Mouse (Mus musculus) embryo, embryonic 10 days (tissue): Measurements from ENCODE around the gene Sstr4.
A peak's percentile ranks its signal among the peaks of the same experiment; 100 is the strongest.

Source experiments
- DNase-seq: peaks from one replicate; pipeline ENCODE4 v3.0.0-alpha.2; 2015; ENCODE audit warnings: low spot score

The Sstr4 gene

DNA sequence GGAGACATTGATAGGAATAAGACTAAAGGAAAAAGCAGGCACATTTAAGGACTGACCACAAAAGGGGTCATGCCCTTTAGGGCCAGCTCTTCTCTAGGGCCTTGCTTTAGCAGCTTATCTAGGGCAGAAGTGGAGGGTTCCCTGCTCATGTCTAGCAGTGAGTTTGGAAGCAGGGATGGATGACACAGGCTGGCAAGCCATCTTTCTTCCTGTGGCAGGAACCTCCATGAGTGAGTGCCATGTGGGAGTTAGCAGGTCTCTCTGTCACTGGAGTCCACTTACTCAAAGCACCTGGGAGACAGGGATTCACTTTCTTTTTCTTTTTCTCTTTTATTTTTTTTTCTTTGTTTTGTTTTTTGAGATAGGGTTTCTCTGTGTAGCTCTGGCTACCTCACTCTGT, 1.3 kb upstream of the Sstr4 start:
- no peak for DNase-seq

DNA sequence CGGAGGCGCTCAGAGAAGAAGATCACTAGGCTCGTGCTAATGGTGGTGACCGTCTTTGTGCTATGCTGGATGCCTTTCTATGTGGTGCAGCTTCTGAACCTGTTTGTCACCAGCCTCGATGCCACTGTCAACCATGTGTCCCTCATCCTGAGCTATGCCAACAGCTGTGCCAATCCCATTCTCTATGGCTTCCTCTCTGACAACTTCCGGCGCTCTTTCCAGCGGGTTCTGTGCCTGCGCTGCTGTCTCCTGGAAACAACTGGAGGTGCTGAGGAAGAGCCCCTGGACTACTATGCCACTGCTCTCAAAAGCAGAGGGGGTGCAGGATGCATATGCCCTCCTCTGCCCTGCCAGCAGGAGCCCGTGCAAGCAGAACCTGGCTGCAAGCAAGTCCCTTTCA, 1.1 kb downstream of the Sstr4 start:
- no peak for DNase-seq

DNA sequence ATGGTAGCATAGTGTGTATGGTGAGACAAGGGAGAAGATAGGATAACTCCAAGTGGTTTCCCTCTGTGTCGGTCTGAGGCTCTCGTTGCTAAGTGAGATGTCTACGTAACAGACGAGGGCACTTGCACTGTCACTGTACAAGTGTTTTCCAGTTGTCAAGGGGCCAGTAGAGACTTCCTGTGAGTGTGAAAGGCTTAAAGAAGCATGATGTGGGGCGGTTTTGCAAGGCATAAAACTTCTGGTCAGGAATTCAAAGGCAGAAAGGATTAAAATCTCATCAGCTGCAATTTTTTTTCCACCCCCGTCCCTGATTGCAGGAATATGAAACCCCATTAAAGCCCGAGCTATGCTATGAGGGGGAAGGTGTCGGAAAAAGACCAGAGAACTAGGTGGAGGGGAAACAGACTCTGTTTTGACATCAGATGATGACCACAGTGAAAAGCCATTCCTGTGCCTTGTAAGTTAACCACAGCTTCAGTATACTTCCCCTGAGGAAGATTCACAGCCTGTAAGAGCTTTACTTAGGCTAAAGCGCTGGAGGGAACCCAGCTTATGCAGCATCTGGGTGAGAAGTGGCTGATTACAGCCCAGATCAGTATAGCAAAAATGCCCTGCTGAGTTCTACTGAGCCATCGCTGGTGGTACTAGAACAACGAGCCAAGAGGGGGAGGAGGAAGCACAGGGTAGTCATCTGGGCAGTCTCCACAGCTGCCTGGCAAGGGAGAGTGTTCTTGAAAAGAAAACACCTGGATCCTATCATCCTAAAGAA, 2.1 kb downstream of the Sstr4 start:
- DNase-seq: no peak

DNA sequence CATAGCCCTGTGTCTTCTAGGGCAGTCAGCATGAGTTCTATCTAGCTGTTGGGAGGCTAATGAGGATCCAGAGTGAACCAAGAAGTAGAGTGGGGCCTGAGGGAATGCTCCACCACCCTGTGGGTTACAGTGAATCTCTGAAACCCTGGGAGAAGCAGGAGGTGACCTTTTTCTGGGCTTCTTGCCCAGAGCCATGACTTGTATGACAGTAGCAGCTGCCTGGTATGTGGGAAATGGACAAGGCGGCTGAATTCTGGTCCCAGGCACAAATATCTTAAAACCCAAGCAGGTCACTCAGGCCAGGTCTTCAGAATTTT, 2.6 kb downstream of the Sstr4 start:
- DNase-seq: no peak

DNA sequence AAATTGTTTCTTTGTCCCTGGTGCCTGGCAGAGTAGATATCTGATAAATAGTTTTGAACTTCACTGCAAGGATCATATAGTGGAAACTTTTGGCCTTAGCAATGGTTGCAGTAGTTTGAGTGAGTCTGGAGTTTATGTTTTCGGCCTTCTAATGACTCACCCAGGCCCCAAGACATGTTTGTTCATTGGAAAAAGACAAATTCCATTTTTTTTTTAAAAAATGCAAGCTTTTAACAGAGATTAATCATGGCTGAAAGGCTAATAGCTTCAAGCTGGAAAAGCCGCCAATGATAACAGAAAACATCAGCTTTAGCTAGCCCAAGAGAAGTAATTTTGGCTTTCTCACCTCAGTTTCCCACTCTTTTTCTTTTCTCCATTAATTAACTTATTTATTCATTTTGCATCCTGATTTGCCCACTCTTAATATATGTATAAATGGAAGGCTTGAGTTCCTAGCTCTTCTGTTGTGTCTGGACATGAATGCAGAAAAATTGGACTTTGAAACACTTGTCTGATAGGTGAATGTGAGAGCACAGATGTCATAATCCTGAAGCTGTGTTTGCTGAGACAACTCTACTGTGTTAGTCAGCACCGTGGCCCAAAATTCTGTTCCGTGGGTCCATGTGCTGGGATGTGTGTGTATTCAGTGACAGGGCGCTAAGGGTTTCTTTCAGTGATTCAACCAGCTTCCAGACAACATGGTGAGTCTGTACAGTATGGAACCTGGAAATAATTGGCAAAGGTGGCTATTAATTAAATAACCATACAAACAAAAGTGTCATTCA, 3.9 kb downstream of the Sstr4 start:
- no peak for DNase-seq

DNA sequence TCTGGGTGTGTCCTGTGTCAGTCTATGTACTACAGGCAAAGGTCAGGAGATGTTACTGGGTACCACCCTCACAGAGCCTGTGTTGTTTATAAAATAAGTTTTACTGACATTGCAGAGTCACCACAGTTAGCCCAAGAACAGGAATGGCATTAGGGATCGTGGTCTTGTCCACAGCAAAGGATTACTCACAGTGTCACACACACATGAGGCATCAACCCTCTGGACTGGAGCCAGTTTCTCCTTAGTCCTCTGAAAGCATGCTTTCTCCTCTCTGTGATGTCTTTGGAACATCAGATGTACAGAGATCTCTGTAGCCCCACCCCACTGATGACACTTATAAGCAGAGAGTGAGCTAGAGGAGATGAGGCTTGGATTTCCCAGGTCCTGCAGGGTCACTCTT, 7.1 kb downstream of the Sstr4 start:
- DNase-seq: no peak

DNA sequence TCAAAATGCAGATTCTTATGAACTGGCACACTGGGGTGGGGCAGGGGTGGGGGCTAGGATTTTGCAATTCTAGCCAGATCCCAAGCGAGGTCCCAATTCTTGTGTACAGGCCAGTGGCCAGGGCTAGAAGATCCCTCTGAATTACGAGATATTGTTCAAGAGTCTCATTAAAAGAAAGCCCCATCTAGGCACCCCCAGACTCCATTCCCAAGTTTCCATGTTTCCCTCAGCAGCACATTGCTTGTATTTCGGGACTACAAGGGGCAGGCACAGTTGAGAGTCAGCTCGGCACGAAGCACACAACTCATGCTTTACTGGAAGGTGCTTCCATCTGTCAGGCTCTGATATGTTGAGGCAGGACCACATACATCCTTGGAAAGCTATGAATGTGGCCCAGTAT, 9.8 kb downstream of the Sstr4 start:
- no peak for DNase-seq

DNA sequence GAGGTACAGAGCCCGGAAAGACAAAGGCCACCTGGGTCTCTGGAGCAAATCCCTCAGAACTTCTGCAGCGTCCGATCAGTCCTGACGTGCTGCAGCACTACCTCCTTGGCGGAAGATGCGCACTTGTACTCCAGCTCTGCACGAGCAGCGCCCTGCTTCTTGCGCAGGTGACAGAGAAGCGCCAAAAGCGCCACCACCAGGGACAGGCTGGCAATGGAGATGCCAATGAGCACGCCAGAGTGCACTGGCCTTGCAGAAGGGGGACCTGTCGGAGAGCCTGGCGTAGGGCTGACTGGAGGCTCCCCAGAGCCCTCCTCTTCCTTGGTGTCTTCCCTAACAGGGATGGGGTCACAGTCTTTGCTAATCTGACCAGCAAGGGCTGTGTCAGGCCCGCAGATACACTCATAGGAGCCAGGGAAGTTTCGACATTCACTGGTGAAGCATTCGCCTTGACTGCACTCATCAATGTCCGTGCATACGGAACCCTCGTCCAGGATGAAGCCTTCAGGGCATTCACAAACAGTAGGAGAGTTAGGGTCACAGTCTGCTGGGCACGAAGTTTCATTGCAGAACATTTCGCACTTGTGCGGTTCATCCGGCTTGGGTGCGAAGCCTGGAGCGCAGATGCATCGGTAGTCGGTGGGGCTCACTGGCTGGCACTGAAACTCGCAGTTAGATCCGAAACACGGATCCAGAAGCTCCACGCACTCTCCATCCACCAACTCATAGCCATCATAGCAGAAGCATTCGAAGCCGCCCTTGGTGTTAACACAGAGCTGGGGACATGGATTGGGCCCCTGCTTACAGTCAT, 11.2 kb downstream of the Sstr4 start:
- peak; percentile 64 for DNase-seq

DNA sequence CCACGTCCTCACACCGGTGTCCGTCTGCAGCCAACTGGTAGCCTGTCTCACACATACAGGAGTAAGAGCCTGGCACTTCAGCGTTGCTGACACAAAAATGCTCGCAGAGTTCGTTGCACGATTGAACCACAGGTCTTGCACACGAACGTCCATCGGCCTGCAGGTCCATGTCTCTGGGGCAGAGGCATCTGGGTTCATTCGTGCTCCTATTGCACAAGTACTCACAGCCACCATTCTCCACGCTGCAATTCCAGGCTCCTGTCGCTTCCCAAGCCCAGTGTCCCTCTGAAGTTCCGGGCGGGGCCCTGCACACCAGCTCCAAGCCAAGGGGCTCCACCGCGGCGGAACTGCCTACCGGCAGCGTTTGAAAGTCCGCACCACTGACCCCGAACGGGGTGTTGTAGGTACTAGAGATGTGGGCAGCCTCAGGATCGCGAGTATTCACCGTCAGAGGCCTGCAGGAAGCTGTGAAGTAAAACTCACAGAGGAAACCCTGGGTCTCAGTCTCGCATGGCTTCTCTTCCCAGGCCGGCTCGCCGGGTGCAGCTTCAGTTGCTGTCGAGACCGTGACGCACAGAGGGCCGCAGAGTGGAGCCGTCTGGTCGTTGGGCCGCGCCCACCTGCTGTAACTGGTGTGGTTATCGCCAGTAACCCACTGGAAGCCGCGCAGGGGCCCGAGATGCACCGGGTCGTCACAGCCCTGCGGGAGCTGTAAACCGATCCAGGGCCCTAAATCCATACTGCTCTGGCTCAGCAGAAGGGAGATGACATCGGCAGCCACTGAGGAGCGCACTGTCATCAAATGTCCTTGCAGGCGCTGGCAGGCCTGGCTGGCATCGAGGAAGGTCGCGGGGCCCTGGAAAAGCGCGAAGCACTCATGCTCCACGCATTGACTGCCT, 12.1 kb downstream of the Sstr4 start:
- DNase-seq: peak; percentile 47

DNA sequence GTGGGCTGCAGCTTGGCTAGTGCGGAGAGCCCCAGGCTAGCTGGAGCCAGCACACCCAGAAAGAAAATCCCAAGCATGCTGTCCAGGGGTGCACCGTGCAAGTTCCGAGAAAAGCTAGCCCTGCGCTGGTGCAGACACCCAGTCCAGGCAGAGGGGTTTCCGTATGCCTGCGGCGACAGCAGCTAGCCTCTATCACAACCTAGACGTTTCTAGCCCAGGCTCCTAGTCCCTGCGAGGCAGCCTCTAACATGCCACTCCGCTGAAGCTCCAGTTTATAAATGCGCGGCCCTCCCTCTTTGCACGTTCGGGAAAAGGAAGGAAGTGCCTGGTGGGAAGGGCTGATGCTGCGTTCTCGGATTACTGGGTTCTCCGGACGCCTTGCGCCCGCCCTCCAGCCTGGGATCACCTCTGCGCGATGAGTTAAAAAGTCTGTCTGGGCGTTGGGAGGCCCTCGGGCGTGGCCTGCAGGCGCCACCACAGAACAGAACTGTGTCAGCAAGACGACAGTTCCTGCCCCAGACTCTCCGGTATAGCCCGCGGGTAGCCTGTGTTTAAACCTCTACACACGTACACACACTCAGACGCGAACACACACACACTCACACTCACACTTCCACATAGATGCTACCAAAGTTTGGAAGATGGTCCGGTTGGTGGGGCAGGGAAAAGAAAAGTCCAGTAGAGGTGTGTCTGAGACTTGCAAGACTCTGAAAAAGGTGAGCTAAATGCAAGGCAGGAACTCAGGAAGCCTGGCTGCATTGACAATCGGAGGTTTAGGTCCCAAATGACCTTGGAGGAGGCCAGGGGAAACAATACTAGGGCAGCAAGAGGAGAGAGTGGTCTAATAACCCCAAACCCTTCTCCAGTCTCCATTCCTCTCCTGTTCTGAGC, 13.0 kb downstream of the Sstr4 start, which contains the start of gene Thbd:
Thbd (minus strand) TSS at position 319 of the 891 bp plus-strand sequence.
- peak; percentile 71 for DNase-seq

DNA sequence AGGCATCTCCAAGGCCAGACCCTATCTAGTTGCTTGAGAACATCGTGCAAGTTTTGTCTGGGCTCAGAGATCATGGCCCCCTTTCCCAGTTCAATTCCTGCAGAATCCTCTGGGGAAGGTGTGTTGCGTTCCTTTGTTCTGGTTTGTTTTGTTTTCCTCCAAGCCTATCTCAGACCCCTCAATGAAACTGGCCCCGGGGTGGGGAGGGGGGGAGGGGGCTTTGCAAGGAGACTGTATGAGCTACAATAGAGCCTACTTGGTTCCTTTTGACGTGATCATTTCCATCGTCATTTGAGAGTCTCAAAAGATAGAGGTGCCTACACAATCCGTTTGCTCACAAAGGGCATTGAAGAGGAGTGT, 13.6 kb downstream of the Sstr4 start:
- DNase-seq: no peak

DNA sequence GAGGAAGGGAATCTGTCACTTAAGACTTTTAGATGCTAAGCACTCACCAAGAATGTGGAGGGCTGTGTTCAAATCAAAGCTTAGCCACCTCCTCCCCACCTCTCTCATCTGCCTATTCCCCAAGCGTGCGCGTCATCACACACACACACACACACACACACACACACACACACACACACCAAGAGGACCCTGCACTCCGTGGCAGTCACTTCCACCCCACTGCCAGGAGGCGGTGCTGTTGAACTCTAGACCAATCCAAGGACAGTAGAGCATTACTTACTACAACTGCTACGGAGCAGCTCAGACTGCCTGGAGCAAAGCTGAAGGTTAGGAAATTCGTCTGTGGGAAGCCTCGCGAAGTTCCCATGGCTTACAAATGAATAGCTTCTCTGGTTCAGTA, 14.0 kb downstream of the Sstr4 start:
- peak; percentile 82 for DNase-seq

DNA sequence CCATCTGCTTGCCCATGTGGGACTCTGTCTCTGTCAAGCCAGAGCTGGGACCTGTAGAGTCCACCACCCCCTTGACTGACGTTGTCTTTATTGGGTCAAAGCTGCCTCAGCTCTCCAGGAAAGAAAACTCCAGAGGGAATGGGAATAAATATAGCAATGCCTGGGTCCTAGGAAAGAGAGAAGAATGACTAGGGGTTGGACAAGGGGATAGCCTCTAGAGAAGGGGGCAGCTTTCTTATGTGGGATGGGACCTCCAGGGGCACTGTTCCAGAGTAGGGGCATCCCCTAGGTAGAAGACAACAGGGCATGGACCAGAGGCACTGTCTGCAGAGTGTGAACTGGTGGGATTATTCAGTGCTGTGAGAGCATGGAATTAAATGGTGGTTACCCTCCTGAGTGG, 14.7 kb downstream of the Sstr4 start:
- DNase-seq: no peak

DNA sequence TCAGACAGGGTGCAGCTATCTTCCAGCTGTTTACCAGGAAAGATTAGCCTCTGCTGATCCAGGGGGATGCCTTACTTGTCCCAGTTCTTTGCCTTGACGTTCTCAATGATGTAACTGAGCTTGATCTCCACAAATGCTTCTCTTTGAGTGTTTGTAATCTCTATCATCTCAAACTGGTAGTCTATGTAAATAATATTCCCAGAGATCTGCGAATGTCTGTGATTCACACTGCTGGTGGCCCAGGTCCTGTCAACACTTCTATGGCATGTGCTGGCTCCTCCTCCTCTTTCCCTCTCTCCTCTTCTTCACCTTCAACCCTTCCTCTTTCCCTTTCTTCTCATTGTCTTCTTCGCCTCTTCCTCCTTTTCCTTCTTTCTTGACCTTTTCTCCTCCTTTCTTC, 24.0 kb downstream of the Sstr4 start:
- DNase-seq: no peak

DNA sequence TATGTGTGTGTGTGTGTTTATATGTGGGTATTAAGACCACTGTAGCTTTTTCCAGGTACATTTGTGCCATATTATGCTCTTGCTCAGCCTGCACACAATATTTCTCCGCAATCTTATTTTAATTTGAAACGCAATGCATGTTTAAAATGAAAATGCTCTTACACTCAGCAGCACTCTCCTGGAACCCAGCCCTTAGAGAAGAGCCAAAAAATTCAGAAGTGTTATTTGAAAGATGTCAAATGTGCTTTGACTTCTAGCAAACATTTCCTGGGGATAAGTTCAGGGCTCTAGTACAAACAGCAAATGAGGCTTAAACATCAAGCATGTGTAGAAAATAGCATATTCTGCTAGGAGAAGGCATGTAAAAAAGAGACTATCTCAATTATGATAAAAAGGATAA, 24.6 kb downstream of the Sstr4 start:
- no peak for DNase-seq

DNA sequence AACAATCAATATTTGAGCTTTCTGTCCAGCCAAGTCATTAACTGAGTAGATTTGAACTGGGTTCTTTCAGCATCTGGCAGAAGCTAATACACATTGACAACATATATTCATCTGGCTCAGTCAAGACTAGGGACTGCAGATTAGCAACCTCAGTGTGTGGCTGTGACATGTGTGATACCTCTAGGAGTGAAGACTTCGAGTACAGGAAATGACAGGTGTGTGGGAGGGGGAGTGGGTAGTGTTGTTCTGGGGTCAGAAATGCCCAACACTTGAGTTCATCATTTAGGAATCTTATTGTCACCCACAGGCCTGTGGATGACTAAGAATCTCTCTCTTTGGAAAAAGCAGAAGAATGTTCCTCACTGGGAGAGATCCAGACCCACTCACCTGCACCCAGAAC, 26.0 kb downstream of the Sstr4 start:
- DNase-seq: no peak

DNA sequence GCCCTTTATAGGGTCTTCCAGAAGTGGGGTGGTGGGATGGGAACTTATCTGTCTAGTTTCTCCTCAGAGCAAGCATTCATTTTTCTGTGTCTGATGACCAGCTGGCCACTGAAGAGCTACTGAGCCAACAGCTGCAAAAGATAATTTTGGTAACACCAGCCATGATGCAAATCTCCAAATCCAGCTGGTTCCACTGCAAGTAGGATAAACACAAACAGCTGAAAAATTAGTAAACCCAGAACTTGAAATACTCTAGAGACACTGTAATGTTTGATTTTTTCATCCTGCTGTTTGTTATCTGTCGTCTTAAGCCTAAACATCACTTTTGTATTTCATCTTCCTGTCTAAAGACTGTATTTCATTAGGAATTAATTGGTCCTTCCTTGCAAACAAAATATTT, 26.6 kb downstream of the Sstr4 start:
- DNase-seq: no peak

DNA sequence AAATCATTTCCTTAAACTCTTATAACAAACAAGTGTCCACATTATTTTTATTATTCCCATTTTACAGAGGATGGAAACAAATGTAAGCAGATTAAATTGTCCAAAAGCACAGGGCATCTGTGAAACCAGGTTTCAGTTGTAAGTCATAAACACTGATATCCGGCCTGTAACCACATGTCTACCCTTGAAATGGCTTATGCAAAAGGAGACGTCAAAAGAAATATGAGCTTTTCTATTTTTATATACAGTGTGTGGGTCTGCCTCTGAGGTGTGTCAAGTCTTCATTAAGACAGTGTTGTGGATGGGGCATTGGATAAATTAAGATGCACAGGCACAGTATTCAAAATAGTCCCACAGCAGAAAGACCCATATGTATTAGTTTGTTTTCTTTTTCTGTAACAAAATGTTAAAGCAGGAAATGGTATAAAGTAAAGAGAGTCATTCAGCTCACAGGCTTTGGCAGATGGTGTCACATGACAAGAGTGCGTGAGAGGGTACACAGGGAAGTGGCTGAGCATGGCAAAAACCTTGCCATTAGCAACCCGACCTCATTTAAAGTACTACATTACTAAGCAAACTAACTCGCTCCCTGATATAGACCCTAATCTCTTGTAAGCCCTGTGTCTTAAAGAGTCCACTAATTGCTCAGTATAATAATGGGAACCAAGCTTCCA, 30.7 kb downstream of the Sstr4 start:
- no peak for DNase-seq

DNA sequence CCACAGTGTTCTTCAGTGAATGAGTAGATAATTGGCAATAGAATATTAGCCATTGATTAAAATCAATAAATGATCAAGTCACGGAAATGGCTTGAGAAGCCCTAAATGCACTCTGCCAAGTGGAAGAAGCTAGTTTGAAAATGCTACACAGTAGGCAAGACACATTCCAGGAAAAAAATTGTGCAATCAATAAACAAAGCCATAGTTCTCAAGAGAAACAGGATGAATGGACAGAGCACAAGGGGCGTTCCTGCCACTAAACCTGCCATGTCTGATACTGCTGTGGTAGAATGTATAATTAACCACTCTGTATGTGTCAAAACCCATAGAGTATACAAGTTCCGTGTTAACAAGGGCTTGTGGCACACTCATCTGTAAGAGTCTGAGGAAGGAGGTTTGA, 32.4 kb downstream of the Sstr4 start:
- no peak for DNase-seq

DNA sequence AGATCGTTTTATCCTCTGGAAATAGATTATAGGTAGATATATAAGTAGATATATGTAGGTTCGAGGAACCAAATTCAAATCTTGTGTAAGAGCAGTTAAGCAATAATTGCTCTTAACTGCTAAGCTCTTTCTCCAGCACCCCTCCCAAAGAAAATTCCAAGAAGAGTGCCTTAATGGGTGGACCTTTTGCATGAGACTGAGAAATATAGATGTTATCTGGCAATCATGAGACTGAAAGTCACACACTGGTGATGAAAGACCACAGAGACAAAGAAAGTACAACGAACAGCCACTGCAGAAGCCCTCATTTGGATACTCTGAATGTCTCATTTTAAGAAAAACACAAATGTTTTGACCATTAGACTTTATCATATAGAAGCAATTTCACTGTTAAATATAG, 33.4 kb downstream of the Sstr4 start:
- DNase-seq: no peak
